Mouse (Mus musculus) spleen, adult 2 months (tissue): ENCODE data around the gene Rft1.

Experiments used
- CTCF ChIP-seq: fragments of 200-500 bp; IDR thresholded peaks from 2 replicates; pipeline ENCODE4 v1.5.1; 2011; ENCODE audit warnings: mild to moderate bottlenecking, inconsistent platforms; ENCODE audit not compliant: insufficient read depth, insufficient read length, insufficient replicate concordance; ENCODE audit errors: extremely low read depth
- POLR2A ChIP-seq: fragments of 200-500 bp; IDR thresholded peaks from 2 replicates; pipeline ENCODE4 v1.6.1; 2011; ENCODE audit warnings: low read depth, low read length, inconsistent platforms

- TF ChIP-seq POLR2A (no peak), CTCF (no peak)
Measured at GRCm38 (mm10) chr14:30649745-30650144, 4.4 kb upstream of the Rft1 start.
